Mouse (Mus musculus): ENCODE results near the gene Sytl3. TPM values are rescaled to one million over a fixed set of nuclear protein-coding genes. Genes with fewer than 3 reads are reported as not detected.

The Sytl3 gene
- total RNA-seq, 2 experiments from 2014 or later: 0.19 to 0.25 TPM

Other genes with a start within 250 kb of the Sytl3 start
- 10 to 100 TPM; 50.9 to 53.1 TPM for gene Dynlt1b, start 229.0 kb upstream of the Sytl3 start, total RNA-seq (2021)
- gene Dynlt1c, start 57.4 kb upstream of the Sytl3 start, total RNA-seq (2021): 1 to 10 TPM; 2.7 to 3.5 TPM
- 10 to 100 TPM; 49.9 to 55.4 TPM for gene Dynlt1f, start 3.2 kb upstream of the Sytl3 start, total RNA-seq (2021)
- 10 to 100 TPM; 35.0 to 43.3 TPM for gene Ezr, start 123.7 kb downstream of the Sytl3 start, total RNA-seq (2021)

Measured in heart, postnatal 36 days (tissue).